Mouse (Mus musculus) erythroblast, embryonic 14.5 days (primary cell): ENCODE results near the gene Gm45618. TPM values are rescaled to one million over a fixed set of nuclear protein-coding genes. Genes with fewer than 3 reads are reported as not detected.

Source experiments
- H3K27me3 ChIP-seq: 2 replicates; pipeline ENCODE4 v1.6.1; 2012; ENCODE audit warnings: inconsistent platforms; ENCODE audit not compliant: control insufficient read depth
- H3K36me3 ChIP-seq: 2 replicates; pipeline ENCODE4 v1.6.1; 2012; ENCODE audit warnings: mild to moderate bottlenecking, inconsistent platforms; ENCODE audit not compliant: control insufficient read depth
- H3K4me1 ChIP-seq: 2 replicates; pipeline ENCODE4 v1.6.1; 2012; ENCODE audit warnings: inconsistent platforms; ENCODE audit not compliant: control insufficient read depth
- H3K4me3 ChIP-seq: replicated peaks from 2 replicates; pipeline ENCODE3; 2012; ENCODE audit warnings: moderate library complexity, mild to moderate bottlenecking, inconsistent platforms
- H3K9me3 ChIP-seq: 2 replicates; pipeline ENCODE4 v1.6.1; 2012; ENCODE audit warnings: low read length, inconsistent platforms, mixed read lengths; ENCODE audit not compliant: control insufficient read depth
- GATA1 ChIP-seq: IDR thresholded peaks from 2 replicates; pipeline ENCODE4 v1.6.1; 2012; ENCODE audit warnings: low read length, inconsistent platforms, mixed read lengths
- TAL1 ChIP-seq: IDR thresholded peaks from 3 replicates; pipeline ENCODE4 v1.6.1; 2012; ENCODE audit warnings: low read length, inconsistent platforms, mixed read lengths
- polyA plus RNA-seq: library from polyadenylated mRNA; stranded (reverse); fragments of >175 nt; gene quantifications from 2 replicates; pipeline ENCODE4 v1.2.3, GENCODE M21; 2012

Gene Gm45618
- polyA plus RNA-seq, 1 experiment, result not detected

DNA sequence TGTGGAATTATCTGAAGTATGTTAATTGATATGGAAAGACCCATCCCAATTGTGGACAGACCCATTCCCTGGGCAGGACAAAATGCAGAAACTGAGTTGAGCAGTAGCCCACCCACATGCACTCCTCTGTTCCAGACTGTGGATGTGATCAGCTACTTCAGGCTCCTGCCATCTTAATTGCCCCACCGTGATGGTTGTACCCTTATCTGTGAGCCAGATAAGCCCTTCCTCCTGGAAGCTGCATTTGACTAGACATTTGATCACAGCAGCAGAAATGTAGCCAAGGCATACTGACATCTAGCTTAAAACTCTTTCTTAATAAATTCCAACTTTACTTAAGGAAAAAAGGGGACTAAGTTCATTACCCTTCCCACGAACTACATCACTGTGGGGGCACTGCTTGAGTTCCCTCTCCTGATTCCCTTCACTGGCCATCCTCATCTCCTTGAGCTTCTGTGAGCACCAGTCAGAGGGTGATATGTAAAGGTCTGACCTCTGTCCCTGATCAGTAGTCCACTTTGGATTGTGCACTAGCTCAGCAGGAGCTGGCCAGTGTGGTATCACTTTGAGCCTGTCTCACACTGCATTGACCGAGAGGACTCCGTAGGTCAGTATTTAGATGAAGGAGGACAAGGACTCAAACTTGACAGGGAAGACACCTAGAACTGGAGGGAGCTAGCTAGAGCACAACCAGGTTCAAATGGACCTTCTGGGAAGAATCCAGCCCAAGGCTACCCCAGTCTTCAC is 34.2 kb downstream of the Gm45618 start:
- peak overlapping the region; percentile 45 for H3K4me3 ChIP-seq
- TF ChIP-seq GATA1 (peak; percentile 81), TAL1 (no peak)
- peaks cover 92% of the 10 kb centered on the region for H3K4me1 ChIP-seq
- H3K36me3 ChIP-seq, result peaks cover 100% of the 10 kb centered on the region
- peaks cover 59% of the 10 kb centered on the region for H3K27me3 ChIP-seq
- peaks cover 19% of the 10 kb centered on the region for H3K9me3 ChIP-seq

DNA sequence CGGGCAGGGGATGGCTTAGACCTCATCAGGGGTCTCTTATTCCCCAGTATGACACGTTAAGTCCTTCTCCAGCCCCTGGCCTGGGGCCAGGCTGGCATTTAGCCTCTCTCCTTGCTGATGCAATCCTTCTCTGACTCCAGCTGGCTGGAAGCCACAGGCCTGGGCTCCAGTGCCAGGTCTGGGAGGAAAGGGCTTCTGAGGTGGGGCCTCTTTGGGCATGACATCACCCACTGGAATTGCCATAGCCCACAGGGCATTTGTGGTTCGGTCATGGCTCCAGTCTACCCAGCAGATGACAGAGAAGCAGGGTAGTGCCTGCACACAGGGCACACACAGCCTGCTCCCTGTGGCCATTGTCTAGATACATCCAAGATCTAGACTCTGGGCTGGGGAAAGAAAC is 35.7 kb downstream of the Gm45618 start:
- H3K27me3 ChIP-seq, result peaks cover 60% of the 10 kb centered on the region

DNA sequence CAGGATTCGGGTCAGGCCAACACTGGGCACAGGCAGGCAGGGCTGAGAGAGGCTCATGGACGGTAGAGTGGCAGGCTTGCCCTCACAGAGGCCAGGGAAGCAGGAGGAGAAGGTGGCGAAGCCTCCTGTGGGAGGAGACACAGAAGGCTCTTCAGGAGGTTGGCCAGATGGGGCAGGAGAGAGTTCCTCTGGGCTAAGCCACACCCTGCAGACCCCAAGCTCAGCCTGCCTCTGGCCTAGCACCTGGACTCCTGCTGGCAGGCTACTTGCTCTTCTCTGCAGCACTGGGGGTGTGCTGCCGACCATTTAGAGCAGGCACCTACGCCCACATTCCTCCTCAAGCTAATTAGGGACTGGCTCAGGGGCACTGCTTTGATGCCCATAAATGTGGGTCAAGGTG is 36.1 kb downstream of the Gm45618 start:
- Histone ChIP-seq H3K9me3 (peaks cover 22% of the 10 kb centered on the region), H3K4me3 (no peak overlapping the region), H3K36me3 (peaks cover 99% of the 10 kb centered on the region), H3K27me3 (peaks cover 60% of the 10 kb centered on the region), H3K4me1 (peaks cover 88% of the 10 kb centered on the region)
- TF ChIP-seq GATA1 (no peak), TAL1 (no peak)

More for the DNA sequence above, 35.7 kb downstream of the Gm45618 start:
- TF ChIP-seq GATA1 (no peak), TAL1 (no peak)
- Histone ChIP-seq H3K36me3 (peaks cover 99% of the 10 kb centered on the region), H3K4me3 (no peak overlapping the region), H3K4me1 (peaks cover 88% of the 10 kb centered on the region), H3K9me3 (peaks cover 22% of the 10 kb centered on the region)

DNA sequence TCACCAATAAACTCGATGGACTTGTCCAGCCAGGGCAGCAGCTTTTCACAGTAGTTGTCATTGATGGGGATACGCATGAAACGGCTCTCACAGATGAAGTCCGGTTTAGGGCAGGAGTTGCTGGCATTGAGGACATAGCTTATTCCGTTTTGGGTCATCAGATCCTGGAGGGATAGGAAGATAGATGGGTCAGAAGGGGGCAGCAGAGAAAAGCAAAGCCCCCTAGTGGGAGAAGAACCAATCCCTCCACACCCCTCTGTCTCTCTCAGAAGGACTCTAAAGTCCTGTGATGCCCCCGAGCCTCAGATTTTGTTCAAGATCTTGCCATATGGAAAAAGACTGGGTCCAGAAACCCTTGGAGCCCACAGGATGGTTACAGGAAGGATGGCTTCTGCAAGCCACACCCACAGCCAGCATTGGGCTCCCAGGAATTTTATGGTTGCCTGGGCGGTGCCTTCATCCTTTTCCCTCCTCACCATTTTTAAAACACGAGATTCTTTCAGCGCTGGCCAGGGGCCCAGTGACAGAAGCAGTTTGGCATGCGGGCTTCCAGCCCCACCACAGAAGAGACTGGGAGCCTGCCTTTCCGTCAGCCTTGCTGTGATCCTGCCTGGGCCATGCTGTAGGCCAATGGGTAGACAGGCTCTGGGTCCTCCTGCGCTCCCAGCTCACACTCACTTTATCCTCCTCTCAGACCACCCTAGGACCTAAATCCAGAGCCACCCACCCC is 36.8 kb downstream of the Gm45618 start:
- TF ChIP-seq TAL1 (no peak), GATA1 (no peak)
- Histone ChIP-seq H3K4me1 (peaks cover 82% of the 10 kb centered on the region), H3K4me3 (no peak overlapping the region), H3K36me3 (peaks cover 95% of the 10 kb centered on the region), H3K27me3 (peaks cover 64% of the 10 kb centered on the region), H3K9me3 (peaks cover 22% of the 10 kb centered on the region)

DNA sequence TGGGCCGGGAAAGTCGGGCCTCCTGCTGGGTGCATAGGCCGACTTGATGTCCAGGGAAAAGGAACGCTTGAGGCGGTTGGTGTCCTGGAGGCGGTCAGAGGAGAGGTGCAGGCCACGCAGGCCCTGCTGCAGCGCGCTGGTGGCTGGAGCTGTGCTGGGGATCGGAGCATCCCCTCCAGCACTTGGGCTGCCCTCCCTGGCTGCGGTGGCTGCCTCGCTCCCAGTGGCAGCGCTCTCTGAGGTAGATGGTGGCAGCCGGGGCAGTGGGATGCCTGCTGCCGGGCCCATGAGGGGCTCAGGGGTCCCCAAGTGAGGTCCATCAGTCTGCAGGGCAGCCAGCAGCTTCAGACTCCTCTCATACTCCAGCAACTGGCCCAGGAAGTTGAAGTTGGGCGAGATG is 37.9 kb downstream of the Gm45618 start:
- Histone ChIP-seq H3K4me3 (no peak overlapping the region), H3K4me1 (peaks cover 79% of the 10 kb centered on the region), H3K9me3 (peaks cover 22% of the 10 kb centered on the region), H3K27me3 (peaks cover 74% of the 10 kb centered on the region), H3K36me3 (peaks cover 83% of the 10 kb centered on the region)
- no peak for TF ChIP-seq GATA1
- no peak for TF ChIP-seq TAL1

DNA sequence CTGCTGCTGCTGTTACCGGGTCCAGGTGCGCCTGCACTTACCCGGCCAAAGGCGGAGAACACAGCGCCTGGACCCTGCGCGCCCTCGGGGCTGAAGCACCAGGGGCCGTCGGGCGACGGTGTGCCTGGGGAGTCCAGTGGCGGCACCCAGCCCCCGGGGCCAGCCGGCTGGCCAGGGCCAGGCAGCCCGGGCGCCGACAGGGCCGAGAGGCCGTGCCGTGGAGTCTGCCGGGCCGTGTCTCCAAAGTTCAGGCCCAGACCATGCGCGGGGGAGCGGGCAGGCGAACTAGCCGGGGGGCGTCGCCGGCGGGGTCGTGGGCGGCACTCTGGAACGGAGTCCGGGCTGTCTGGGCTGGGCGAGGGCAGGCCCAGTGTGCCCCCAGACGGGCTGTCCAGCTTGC is 38.4 kb downstream of the Gm45618 start:
- peaks cover 79% of the 10 kb centered on the region for H3K27me3 ChIP-seq
- H3K4me3 ChIP-seq, result no peak overlapping the region
- H3K36me3 ChIP-seq, result peaks cover 79% of the 10 kb centered on the region
- H3K9me3 ChIP-seq, result peaks cover 22% of the 10 kb centered on the region
- TF ChIP-seq GATA1 (no peak), TAL1 (no peak)
- peaks cover 77% of the 10 kb centered on the region for H3K4me1 ChIP-seq

DNA sequence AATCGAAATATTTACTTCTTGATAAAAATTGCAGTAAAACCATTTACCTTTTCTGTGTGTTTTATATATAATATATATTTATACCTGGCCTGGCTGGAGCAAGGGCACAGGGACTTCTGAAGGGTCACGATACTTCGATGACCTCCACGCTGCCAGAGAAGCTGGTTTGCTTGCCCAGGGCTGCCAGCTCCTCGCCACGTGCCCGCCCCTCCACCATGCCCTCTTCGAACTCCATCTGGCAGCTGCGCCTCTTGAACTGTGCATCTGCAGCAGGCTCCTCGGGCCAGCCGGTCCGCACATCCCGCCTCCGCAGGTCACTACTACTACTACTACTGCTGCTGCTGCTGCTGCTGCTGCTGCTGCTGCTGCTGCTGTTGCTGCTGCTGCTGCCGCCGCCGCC is 38.8 kb downstream of the Gm45618 start:
- peaks cover 75% of the 10 kb centered on the region for H3K36me3 ChIP-seq
- H3K4me1 ChIP-seq, result peaks cover 72% of the 10 kb centered on the region
- no peak overlapping the region for H3K4me3 ChIP-seq
- no peak for TF ChIP-seq TAL1
- no peak for TF ChIP-seq GATA1
- peaks cover 83% of the 10 kb centered on the region for H3K27me3 ChIP-seq
- peaks cover 22% of the 10 kb centered on the region for H3K9me3 ChIP-seq

DNA sequence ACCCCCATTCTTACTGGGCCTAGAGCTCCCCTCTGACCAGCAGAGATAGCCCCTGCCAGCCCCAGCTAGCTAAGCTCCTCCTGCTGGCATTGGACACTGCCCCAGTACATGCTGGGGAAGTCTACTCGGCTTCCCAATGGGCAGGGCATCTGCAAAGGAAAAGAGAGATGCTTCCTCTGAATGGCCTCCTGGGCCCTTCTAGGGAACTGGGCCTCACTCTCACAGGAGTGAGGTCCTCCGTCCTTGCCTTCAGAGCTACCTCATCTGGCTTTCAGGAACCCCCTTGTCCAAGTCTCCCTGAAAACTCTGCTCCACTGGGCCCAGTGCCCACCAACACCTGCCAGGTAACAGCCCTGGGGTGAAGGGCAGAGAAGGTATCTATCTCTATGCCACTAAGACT is 39.7 kb downstream of the Gm45618 start:
- TF ChIP-seq TAL1, result no peak
- TF ChIP-seq GATA1, result no peak
- no peak overlapping the region for H3K4me3 ChIP-seq
- peaks cover 22% of the 10 kb centered on the region for H3K9me3 ChIP-seq
- H3K4me1 ChIP-seq, result peaks cover 64% of the 10 kb centered on the region
- peaks cover 66% of the 10 kb centered on the region for H3K36me3 ChIP-seq
- peaks cover 90% of the 10 kb centered on the region for H3K27me3 ChIP-seq

DNA sequence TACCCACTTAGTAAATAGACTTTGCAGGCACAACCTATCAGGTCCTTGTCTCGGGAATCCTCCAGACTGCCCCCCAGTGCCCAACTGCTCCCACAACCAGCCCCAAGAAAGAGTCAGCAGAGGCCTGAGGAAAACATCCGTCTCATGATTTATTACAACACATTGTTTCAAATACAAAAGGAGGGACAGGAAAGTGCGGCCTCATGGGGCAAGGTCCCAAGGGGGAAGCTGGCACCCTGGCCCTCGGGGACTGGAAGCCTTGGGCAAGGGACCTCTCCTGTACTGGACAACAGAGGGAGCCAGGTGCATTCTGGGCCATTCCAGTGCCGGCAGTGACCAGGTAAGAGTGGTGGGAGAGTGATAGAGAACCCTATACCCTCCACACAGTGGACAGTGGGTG is 41.2 kb downstream of the Gm45618 start:
- peaks cover 99% of the 10 kb centered on the region for H3K27me3 ChIP-seq
- peaks cover 22% of the 10 kb centered on the region for H3K9me3 ChIP-seq
- peaks cover 51% of the 10 kb centered on the region for H3K36me3 ChIP-seq
- H3K4me1 ChIP-seq, result peaks cover 48% of the 10 kb centered on the region
- TF ChIP-seq TAL1 (no peak), GATA1 (no peak)
- H3K4me3 ChIP-seq, result no peak overlapping the region
